Mouse (Mus musculus) megakaryocyte progenitor cell, adult 5-6 weeks (primary cell): ENCODE data around the gene Sec1. TPM values are rescaled to one million over a fixed set of nuclear protein-coding genes. Genes with fewer than 3 reads are reported as not detected.

Source experiments
- ATAC-seq: replicated peaks from 2 replicates; pipeline ENCODE4 v1.8.0; 2016; ENCODE audit warnings: mild to moderate bottlenecking, moderate TSS enrichment, inconsistent platforms; ENCODE audit not compliant: poor library complexity
- total RNA-seq, 2 experiments: library from RNA; stranded (forward) in 1 of 2; stranded (reverse) in 1 of 2; fragments of 157-497, 149-512 nt in 1 of 2; fragments of 200-1000 nt in 1 of 2; gene quantifications; 2 replicates each; pipeline versions ENCODE4 v1.2.3 to v1.2.4; 2015 to 2017

The Sec1 gene
- total RNA-seq, 2 experiments from 2014 or later, result not detected

DNA sequence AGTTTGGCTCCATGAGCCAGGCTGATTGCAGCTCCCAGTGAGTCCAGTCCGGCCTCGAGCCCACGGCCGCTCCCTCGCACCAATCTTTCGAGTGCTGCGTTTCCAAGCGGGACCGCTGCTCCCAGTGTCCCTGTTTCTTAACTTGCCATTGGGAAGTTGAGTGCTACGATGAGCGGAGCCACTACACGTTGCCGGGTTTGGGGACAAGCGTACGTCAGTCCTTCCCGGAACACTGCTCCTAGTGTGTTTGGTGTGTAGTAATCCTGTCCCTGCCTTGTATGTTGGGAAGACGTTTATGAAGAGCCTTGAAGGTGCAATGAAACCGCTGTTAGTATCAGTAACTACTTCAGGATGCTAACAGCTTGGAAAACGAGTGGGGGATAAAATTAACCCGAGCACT lies 24.1 kb upstream of the Sec1 start:
- ATAC-seq, result peak; percentile 0; the same call in 1 of the 2 replicates

DNA sequence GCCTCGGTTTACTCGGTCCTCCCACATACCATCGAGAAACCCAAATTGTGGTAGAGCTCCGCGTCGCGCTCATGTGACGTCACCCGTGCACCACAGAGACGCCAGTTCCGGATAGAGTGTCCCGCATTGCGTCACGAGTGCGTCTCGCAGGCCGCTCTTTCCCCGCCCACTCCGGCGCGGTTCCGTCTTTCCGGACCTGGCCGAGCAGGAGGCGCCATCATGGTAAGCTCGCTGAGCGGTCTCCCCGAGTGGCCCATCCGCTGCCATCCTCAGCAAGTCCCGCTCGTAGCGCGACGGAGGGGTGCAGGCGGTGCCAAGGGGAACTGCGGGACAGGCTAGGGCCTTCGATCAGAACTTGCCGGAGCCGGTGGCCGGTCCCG lies 23.7 kb upstream of the Sec1 start, which contains the start of gene Sphk2:
Gene Sphk2, minus strand, starts transcription at position 85 of the 380 bp plus-strand sequence.
- ATAC-seq, result peak; percentile 65

DNA sequence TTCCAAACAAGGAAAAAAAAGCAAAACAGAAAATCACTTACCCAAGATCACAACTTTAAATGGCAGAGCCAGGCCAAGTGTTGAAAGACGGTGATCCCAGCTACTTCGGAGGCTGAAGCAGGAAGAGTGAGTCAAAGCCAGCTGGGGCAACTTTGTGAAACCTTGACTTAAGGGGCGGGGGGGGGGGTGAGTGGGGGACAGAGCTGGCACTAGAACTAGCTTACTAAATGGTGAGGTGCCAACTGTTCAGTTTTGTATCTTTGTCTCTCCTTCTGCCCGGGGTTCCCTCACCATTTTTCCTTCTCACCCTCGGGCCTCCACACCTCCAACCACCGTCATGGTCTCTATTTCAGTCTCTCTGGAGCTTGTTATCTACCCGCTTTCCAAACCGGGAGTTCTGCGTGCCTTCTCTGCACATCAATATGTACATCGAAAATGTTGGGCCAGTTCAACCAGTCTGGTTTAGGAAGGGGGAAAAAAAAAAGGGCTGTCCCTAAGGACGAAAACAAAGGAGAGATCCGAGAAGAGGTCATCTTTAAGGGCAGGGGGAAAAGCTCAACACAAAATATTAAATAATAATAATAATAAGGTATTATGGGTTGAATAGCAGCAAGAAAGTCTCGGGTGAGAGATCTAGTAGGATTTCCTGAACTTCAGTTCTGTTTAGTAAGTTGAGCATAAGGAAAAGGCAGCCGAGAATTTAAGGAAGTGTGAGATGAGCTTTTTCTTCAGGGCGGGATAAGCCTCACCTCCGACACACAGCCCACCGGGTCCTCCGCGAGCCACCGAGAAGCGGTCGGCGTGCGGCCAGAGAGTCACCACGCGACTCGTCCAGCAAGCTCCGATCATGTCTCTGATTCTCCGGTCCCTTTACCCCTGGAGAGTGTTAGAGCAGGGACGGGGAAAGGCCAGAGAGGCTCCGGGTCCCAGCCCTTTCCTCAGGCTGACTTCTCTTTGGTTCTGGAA lies 23.0 kb upstream of the Sec1 start:
- peak; percentile 10 for ATAC-seq

DNA sequence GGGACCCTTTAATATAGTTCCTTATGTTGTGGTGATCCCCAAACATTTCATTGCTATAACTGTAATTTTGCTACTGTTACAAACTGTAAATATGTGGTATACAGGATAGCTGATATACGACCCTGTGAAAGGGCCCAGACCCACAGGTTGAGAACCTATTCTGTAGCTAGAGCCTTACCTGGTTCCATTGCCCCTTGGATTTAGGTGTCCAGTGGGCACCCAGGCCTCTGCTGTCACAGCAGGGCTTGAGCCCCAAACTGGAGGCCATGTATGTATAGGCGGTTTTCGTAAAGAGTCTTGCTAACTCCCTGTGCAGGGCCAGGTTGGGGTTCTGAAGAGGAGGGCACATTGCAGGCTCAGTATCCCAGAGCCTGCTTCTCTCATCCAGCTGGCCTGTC lies 22.3 kb upstream of the Sec1 start:
- no peak for ATAC-seq

DNA sequence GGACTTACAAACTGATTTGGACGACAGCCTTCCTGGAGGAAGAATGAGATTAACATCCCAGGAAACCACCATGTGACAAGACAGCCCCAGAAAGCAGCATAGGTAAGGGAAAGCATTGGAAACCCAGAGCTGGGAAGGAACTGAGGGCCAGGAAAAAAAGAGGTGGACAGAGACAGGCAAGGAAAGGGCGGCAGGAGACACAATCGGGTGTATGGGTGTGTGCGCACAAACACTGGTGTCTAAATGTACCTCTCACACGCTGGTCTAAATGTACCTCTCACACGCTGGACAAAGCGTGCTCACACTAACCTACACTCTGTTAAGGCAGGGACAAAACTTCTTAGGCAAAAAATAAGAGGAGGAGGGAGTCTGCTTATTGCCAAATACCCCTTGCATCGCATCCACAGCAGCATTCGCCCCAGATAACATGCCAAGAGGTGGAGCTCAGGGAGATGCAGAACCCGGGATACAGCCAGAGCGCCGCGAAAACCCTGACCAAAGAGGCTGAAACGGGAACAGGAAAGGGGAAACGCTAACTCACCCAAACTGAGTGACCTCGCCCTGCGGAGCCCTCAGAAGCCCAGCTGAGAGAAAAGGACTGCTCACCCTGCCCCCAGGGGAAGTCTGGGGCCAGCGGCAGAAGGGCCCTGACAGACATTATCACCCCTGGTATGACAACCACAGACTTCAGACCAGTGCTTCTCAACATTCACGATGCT lies 21.7 kb upstream of the Sec1 start:
- ATAC-seq, result peak; percentile 8

DNA sequence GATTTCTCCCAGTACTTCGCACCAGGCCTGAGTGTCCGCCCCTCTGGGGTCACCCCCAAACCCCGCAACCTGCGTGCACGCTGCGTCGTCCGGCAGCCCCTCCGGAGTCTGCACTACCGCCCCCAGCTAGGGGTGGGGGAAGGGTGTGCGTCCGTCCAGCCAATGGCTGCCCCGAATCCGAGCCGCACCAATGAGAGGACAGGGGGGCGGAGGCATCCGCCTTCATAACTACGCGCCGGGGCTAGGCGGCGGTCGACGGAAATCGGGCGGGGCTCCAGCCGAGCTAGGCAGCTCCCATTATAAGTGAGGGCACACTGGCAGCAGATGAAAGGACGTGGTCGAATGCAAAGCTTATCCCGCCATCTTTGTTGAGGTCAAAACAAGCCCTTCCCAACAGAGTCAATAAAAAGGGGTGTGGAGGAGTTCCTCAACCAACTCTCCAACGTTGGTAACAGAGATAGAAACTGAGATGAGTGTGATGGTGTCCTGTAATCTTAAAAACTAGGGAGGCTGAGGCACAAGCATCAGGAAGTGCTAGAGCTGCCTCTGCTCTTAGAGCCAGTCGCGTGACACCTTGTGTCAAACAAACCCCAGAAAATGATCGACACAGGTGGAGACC lies 21.0 kb upstream of the Sec1 start, which contains the start of gene Rpl18:
Gene Rpl18, plus strand, starts transcription at position 368 of the 619 bp plus-strand sequence.
- ATAC-seq, result peak; percentile 75

DNA sequence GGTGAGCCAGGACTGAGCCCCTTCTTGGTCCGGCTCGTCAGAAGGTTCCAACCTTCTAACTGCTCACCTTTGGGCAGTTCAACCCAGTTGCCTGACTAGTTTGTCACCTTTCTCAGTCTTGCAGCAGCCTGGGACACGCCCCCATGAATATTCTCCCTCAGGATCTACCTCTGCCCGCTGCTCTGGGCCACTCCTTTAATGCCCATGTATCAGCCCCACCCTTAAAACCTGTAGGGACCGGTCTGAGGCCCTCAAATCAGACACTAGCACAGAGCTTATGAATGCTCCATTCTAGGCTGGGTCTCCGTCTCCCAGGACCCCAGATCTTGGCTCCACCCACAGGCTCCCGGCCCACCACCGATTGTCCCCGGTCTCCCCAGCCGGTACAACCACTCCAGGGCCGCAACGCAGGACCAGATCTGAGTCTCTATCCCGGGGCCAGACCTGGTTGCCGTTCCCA lies 20.5 kb upstream of the Sec1 start:
- ATAC-seq, result no peak

DNA sequence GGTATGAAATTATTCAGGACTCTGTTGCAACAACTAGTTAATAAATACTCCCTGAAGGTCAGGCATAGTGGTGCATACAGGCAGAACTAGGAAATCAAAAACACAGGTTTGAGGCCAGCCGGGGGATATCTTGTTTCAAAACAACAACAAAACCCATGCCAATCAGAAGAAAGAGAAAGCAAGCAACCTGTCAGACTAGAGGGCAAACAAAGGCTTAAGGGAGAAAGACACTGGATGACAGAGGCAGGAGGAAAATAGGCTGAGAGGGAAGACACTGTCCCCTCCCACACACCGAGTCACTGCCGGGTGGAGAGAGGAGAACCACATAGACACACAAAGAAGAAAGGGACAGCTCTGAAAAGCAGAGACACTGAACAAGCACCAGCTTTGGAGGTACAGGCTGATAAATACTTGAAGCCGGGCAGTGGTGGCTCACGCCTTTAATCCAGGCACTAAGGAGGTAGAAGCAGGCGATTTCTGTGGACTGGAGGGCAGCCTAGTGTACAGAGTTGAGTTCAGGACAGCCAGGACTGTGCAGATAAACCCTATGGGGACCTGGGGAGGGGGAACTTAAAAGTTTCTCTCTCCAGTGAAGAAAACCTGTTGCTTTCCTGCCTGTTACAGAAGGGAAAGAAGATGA lies 19.8 kb upstream of the Sec1 start:
- no peak for ATAC-seq

DNA sequence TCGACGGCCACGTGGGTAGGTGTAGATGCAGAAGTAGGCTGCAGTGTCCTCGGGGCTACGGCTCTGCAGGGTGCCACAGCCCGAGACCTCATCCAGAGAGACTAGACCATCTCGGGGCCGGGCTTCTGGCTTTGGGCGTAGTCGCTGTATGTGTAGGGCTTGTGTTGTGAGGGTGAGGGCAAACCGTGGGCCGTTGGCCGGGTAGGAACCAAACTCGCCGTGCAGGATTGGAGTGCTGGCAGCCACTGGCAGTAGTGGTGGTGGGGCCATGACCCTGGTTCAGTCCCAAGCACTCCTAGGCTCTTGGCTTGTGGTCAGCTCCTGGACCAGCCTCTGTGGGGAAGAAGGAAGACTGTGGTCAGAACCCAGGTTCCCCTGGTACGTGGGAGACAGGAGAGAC lies 19.2 kb upstream of the Sec1 start:
- no peak for ATAC-seq

DNA sequence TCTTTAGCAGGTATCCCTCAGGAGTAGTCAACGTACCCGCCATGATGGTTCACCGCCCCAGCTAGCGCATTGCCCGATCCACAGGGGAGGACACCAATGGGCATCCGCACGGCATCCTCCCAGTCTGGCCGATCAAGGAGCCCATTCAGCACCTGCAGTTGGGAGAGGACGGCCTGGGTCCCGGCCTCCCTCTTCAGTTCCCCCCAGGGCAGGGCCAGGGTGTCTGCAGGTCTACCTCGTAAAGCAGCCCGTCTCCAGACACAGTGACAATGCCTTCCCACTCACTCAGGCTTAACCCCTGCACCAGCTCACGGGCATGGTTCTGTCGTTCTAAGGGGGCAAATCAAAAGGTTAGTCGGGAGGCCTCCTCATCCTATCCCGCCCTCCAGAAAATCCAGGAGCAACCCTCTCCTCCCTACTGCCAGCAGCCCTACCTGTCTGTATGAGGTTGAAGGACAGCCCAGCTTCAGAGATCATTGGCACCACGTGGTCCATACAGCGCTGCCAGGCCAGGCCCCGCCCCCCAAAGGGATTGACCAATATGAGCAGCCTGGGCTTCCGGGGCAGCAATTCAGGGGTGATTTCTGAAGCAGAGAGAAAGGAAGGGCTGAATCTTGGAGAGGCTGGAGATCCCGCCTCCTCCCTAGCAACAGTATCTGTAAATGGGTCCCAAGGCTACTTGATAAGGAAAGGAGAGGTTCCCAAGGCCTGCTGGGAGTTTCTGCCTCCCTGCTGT lies 18.0 kb upstream of the Sec1 start:
- no peak for ATAC-seq

DNA sequence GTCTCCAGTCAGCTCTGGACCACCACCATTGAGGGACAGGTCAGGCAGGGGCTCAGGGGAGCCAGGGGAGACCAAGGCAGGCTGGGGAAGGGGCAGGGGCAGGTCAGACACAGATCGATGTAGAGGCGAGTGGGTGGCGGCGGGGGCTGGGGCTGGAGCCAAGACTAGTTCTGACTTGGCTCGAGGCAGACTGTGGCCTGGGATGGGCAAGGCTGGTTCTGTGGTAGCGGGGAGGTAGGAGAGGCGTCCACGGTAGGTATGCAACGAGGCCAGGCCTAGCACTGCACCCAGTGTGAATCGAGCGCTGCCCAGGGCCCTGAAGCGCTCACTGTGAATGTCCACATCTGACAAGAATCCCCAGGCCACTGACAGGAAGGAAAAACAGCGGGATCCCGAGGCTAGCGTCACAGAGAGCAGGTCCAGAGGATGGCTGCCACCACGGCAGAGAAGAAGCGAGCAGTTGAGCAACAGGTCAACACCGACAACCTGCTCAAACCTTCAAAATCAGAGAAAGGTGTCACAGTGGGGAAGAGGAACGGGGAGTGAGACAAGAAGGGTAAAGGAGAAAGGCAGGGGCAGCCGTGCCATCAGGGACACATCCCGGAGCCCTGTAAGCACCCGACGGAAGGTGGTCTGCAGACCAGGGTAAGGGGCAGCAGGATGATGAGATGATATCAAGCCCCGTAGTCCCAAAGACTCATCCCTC lies 17.3 kb upstream of the Sec1 start:
- ATAC-seq, result no peak

DNA sequence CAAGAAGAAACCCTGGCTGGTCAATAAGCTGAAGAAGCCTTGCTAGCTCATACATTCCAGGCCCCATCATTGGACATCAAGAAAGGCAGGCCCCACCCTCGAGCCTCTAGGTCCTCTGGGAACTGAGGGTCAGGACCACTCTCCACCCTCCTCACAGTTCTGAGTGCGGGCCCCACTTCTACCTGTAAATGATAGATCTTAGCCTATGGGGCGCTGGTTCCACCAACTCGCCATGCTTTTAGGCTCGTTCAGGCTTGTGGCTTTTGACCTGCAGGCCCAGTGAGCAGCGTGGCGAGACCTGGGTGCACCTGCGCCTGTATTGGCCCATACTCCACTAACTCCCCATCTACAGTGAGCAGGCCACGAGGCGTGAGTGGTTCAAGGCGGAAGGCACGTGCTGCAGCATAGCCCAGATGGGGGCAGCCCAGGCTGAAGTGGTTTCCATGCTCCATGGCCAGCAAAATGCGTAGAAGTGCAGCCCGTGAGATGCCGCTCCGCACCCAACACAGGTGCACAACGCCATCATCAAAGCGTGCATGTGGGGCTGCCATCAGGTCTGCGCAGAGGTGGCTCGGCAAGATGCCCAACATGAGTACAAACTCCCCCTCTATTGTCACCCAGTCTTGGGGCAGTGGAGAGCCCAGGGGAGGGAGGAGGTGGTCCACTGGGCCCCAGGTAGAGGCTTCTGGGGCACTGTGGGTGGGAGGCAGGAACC lies 16.4 kb upstream of the Sec1 start:
- ATAC-seq, result no peak

DNA sequence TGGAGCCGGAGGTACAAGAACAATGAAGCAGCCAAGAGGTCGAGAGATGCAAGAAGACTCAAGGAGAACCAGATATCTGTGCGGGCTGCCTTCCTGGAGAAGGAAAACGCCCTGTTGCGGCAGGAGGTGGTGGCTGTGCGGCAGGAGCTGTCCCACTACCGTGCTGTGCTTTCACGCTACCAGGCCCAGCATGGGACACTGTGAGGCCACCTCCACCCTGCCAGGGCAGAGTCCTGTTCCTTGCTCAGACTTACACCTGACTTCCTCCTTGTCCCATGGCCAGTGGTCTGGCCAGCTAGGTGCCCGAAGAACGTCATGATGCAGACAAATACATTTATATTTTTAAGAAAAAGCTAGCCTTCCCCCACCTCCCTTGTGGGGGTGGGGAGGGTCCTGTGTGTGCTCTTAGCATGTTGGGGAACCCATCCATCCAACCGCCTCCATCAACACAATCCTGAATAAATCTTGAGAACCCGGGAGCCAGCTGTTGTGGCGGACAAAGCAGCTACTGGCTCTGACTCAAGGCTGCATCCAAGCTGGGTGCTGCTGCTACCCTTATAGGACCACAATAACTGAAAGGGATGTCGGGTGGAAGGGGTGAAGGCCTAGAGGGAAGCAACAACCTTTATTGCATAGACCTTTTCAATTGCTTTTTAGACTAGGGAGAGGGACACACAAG lies 15.6 kb upstream of the Sec1 start:
- no peak for ATAC-seq

DNA sequence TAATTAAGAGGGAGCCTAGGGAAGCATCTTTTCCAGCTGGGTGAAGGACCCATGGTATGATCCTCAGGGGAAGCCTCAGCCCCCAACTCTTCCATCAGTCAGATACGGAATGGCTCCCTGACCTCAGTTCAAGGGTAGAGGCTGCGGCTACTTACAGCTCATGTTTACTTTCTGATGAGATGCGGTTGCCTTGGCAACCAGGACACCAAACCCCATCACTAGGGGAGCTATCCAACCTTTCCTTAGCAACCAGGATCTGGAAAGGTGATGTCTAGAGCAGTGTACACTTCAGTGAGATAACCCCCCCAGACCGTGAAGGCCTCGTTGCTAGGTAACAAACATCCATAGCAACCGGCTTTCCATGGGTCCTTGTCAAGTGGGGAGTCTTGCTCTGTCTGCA lies 14.8 kb upstream of the Sec1 start:
- no peak for ATAC-seq

DNA sequence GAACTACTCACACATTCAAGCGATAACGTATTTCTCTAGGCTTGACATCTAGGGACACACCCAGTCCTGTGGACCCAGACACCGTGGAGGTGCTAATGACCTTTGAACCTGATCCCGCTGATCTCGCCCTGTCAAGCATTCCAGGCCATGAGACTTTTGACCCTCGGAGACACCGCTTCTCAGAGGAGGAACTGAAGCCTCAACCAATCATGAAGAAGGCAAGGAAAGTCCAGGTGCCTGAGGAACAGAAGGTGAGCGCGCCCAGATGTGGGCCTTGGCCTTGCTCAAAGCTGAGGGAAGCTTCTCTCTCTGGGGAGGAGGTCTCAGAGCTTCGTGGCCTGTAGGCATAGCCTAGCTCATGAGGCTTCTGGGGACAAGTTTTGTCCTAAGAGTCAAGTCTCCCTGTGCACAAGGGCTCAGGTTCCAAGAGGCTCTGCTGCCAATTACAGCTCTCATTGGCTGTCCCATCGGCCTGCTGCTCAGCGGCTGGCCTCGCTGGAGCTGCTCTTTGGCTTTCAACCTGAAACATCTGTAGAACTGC lies 14.1 kb upstream of the Sec1 start:
- no peak for ATAC-seq

DNA sequence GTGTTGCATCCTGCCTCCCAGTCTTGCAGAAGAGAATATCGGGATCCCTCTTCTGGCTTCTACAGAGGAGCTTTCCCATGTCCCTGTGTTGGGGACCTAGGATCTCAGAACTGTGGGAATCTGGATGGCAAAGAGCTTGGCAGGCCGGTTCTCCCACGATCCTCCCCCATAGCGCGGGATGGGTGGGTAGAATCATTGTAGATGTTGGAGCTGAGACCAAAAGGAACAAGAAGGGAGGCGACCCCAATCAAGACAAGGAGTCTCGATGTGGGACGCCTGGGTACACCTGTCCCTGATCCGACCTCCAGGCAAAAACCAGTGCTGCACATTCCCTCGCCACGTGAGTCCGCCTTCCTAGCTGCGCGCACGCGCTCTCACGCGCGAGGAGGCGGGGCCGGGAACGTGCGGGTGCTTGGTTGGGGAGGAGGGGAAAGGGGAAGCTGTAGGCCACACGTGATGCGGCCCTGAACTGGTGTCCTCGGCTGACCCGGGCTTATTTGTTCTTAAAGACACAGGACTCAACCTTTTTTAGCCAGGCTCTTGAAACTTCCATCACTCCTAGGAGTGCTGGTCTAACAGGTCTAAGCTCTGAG lies 13.3 kb upstream of the Sec1 start:
- ATAC-seq, result peak; percentile 49

DNA sequence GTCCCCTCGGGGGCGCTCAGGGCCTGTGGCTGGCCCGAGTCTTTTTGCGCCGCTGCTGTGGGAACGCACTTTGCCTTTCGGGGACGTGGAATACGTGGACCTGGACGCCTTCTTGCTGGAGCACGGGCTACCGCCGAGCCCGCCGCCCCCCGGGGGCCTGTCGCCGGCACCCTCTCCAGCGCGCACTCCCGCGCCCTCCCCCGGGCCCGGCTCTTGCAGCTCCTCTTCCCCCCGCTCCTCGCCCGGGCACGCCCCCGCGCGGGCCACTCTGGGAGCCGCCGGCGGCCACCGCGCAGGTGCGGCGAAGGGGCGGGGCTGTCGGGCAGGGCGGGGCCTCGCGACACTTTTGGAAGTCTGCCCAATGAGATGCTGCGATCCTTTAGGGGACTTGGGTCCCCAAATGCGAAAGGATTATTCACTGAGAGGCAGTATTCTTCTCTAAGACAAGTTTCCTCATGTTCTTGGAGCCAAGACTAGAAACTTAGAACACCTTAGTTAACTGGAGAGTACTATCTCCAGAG lies 12.6 kb upstream of the Sec1 start:
- ATAC-seq, result peak; percentile 9; the same call in 1 of the 2 replicates
